Comparison of ENCODE assay signal across 8 mouse cellular contexts in genomic region chr4:91376317-91376910, GRCm38 (mm10). TPM values are rescaled to one million over a fixed set of nuclear protein-coding genes. Genes with fewer than 3 reads are reported as not detected.
DNase-seq lines count a peak whose midpoint lies in the region; ATAC-seq and TF ChIP-seq lines count a peak whose summit lies in the region.

No protein-coding gene starts in this region.

- TF ChIP-seq CTCF in stomach, postnatal 0 days (IDR thresholded peaks at IDR 0.05; ENCODE audit: low read depth): no peak

- no peaks in the 10 kb centered on the region for H3K36me3 ChIP-seq in forebrain, embryonic 12.5 days (replicated peaks)
- no peaks in the 10 kb centered on the region for H3K36me3 ChIP-seq in heart, embryonic 14.5 days (ENCODE audit: control insufficient read depth, insufficient read depth, low read length)
- no peaks in the 10 kb centered on the region for H3K36me3 ChIP-seq in kidney, embryonic 16.5 days (ENCODE audit: insufficient read depth, low read length)
- no peaks in the 10 kb centered on the region for H3K36me3 ChIP-seq in limb, embryonic 14.5 days (ENCODE audit: control insufficient read depth, insufficient read depth, low read length)
- no peaks in the 10 kb centered on the region for H3K36me3 ChIP-seq in midbrain, embryonic 15.5 days (replicated peaks)
- no peaks in the 10 kb centered on the region for H3K36me3 ChIP-seq in stomach, postnatal 0 days (ENCODE audit: control insufficient read depth, insufficient read depth, low read length)

- H3K9me3 ChIP-seq in forebrain, embryonic 12.5 days: no peaks in the 10 kb centered on the region
- no peaks in the 10 kb centered on the region for H3K9me3 ChIP-seq in heart, embryonic 14.5 days (ENCODE audit: control insufficient read depth, low read length)
- no peaks in the 10 kb centered on the region for H3K9me3 ChIP-seq in kidney, embryonic 16.5 days (ENCODE audit: low read length)
- no peaks in the 10 kb centered on the region for H3K9me3 ChIP-seq in limb, embryonic 14.5 days (ENCODE audit: control insufficient read depth, low read length)
- H3K9me3 ChIP-seq in midbrain, embryonic 15.5 days: no peaks in the 10 kb centered on the region
- H3K9me3 ChIP-seq in stomach, postnatal 0 days (ENCODE audit: control insufficient read depth, low read length): no peaks in the 10 kb centered on the region

- H3K27me3 ChIP-seq in forebrain, embryonic 12.5 days: peaks cover 27% of the 10 kb centered on the region
- H3K27me3 ChIP-seq in heart, embryonic 14.5 days (ENCODE audit: control insufficient read depth, insufficient read depth, low read length): peaks cover 55% of the 10 kb centered on the region
- H3K27me3 ChIP-seq in kidney, embryonic 16.5 days (ENCODE audit: insufficient read depth, low read length): peaks cover 56% of the 10 kb centered on the region
- peaks cover 55% of the 10 kb centered on the region for H3K27me3 ChIP-seq in limb, embryonic 14.5 days (ENCODE audit: control insufficient read depth, insufficient read depth, low read length)
- H3K27me3 ChIP-seq in midbrain, embryonic 15.5 days (replicated peaks): no peaks in the 10 kb centered on the region
- H3K27me3 ChIP-seq in stomach, postnatal 0 days (ENCODE audit: control insufficient read depth, insufficient read depth, low read length): peaks cover 12% of the 10 kb centered on the region; the same call in 1 of the 2 replicates

- peak; percentile 60 for ATAC-seq in CD4-positive, CD25-positive, alpha-beta regulatory T cell, adult 4 months
- ATAC-seq in forebrain, embryonic 12.5 days (ENCODE audit: low FRiP score): peak; percentile 93
- ATAC-seq in heart, embryonic 14.5 days (ENCODE audit: insufficient number of reproducible peaks, insufficient read depth, low FRiP score, low read depth): peak; percentile 96
- peak; percentile 98 for ATAC-seq in kidney, embryonic 16.5 days (ENCODE audit: low FRiP score, low TSS enrichment)
- ATAC-seq in limb, embryonic 14.5 days (ENCODE audit: low FRiP score, low read depth): peak; percentile 98
- ATAC-seq in midbrain, embryonic 15.5 days (replicated peaks): peak; percentile 94
- peak; percentile 98 for ATAC-seq in stomach, postnatal 0 days (ENCODE audit: low FRiP score, low TSS enrichment)

- peak; percentile 43 for DNase-seq in c-Kit-positive CD71-positive TER-119-positive erythroid progenitor cells, embryonic 14.5 days (ENCODE audit: low spot score)
- DNase-seq in limb, embryonic 14.5 days (ENCODE audit: low spot score): peak; percentile 99
- peak; percentile 92 for DNase-seq in stomach, postnatal 0 days (ENCODE audit: low spot score)

- H3K27ac ChIP-seq in forebrain, embryonic 12.5 days: peak overlapping the region; percentile 81
- H3K27ac ChIP-seq in heart, embryonic 14.5 days (replicated peaks in 1 of 2; ENCODE audit: control insufficient read depth in 1 of 2, insufficient read depth in 1 of 2, low read depth in 2 of 2, low read length in 2 of 2): no peak overlapping the region
- H3K27ac ChIP-seq in kidney, embryonic 16.5 days (ENCODE audit: low read length): no peak overlapping the region
- H3K27ac ChIP-seq in limb, embryonic 14.5 days (replicated peaks; ENCODE audit: low read depth, low read length): no peak overlapping the region
- peak overlapping the region; percentile 95 for H3K27ac ChIP-seq in midbrain, embryonic 15.5 days
- H3K27ac ChIP-seq in stomach, postnatal 0 days (replicated peaks): no peak overlapping the region

- H3K4me3 ChIP-seq in forebrain, embryonic 12.5 days (replicated peaks): peak overlapping the region; percentile 72
- peak overlapping the region; percentile 56 to 67 for H3K4me3 ChIP-seq in heart, embryonic 14.5 days (ENCODE audit: control insufficient read depth in 1 of 2, insufficient read depth in 1 of 2, low read depth in 1 of 2, low read length in 2 of 2)
- peak overlapping the region; percentile 59 for H3K4me3 ChIP-seq in kidney, embryonic 16.5 days (ENCODE audit: low read length)
- H3K4me3 ChIP-seq in limb, embryonic 14.5 days (replicated peaks; ENCODE audit: low read length): peak overlapping the region; percentile 42
- H3K4me3 ChIP-seq in midbrain, embryonic 15.5 days: peak overlapping the region; percentile 71
- H3K4me3 ChIP-seq in stomach, postnatal 0 days (ENCODE audit: low read depth, low read length): peak overlapping the region; percentile 37

- TF ChIP-seq POLR2A in limb, embryonic 14.5 days (IDR thresholded peaks at IDR 0.05; ENCODE audit: borderline replicate concordance, extremely low read depth, insufficient read depth, insufficient read length): peak; percentile 76; the same call in 1 of the 2 replicates

- peaks cover 43% of the 10 kb centered on the region for H3K4me1 ChIP-seq in forebrain, embryonic 12.5 days
- peaks cover 6 to 16% of the 10 kb centered on the region in 2 experiments; a peak in 3 of 4 replicates for H3K4me1 ChIP-seq in heart, embryonic 14.5 days (ENCODE audit: control insufficient read depth in 2 of 2, insufficient read depth in 2 of 2, low read length in 2 of 2)
- peaks cover 22% of the 10 kb centered on the region for H3K4me1 ChIP-seq in kidney, embryonic 16.5 days (ENCODE audit: insufficient read depth, low read length)
- peaks cover 9% of the 10 kb centered on the region; the same call in 1 of the 2 replicates for H3K4me1 ChIP-seq in limb, embryonic 14.5 days (ENCODE audit: control insufficient read depth, insufficient read depth, low read length)
- H3K4me1 ChIP-seq in midbrain, embryonic 15.5 days: peaks cover 33% of the 10 kb centered on the region
- H3K4me1 ChIP-seq in stomach, postnatal 0 days (replicated peaks; ENCODE audit: control insufficient read depth, insufficient read depth): 0 out of 2 replicates have a peak, but pooled peaks cover 5% of the 10 kb centered on the region

- peak overlapping the region; percentile 78 for H3K9ac ChIP-seq in forebrain, embryonic 12.5 days
- H3K9ac ChIP-seq in heart, embryonic 14.5 days (ENCODE audit: low read length): peak overlapping the region; percentile 28; the same call in 1 of the 2 replicates
- 0 out of 2 replicates have a peak overlapping the region, but pooled peaks have one; percentile 24 for H3K9ac ChIP-seq in kidney, embryonic 16.5 days (replicated peaks; ENCODE audit: low read length)
- H3K9ac ChIP-seq in limb, embryonic 14.5 days (ENCODE audit: low read depth, low read length, severe bottlenecking): peak overlapping the region; percentile 13; the same call in 1 of the 2 replicates
- H3K9ac ChIP-seq in midbrain, embryonic 15.5 days: peak overlapping the region; percentile 96
- no peak overlapping the region for H3K9ac ChIP-seq in stomach, postnatal 0 days (ENCODE audit: low read length)

- H3K4me2 ChIP-seq in forebrain, embryonic 12.5 days: peak overlapping the region; percentile 98
- H3K4me2 ChIP-seq in heart, embryonic 14.5 days (ENCODE audit: low read length): peak overlapping the region; percentile 82
- peak overlapping the region; percentile 68 for H3K4me2 ChIP-seq in kidney, embryonic 16.5 days (replicated peaks; ENCODE audit: low read depth, low read length)
- peak overlapping the region; percentile 75 for H3K4me2 ChIP-seq in limb, embryonic 14.5 days (replicated peaks; ENCODE audit: low read depth, low read length, severe bottlenecking)
- H3K4me2 ChIP-seq in midbrain, embryonic 15.5 days: peak overlapping the region; percentile 88
- peak overlapping the region; percentile 51 for H3K4me2 ChIP-seq in stomach, postnatal 0 days (replicated peaks; ENCODE audit: low read depth)

- WGBS in forebrain, embryonic 12.5 days: under 1% methylated on average over 28 of the region's 28 CpGs
- under 1% methylated on average over 28 of the region's 28 CpGs for WGBS in heart, embryonic 14.5 days
- under 1% methylated on average over 28 of the region's 28 CpGs for WGBS in kidney, embryonic 16.5 days
- under 1% methylated on average over 28 of the region's 28 CpGs for WGBS in limb, embryonic 14.5 days
- under 1% methylated on average over 28 of the region's 28 CpGs for WGBS in midbrain, embryonic 15.5 days
- WGBS in stomach, postnatal 0 days: under 1% methylated on average over 28 of the region's 28 CpGs

- TF ChIP-seq EP300 in stomach, postnatal 0 days (optimal IDR thresholded peaks at IDR 0.05): no peak

RNA-seq across cellular contexts. Expression of gene Elavl2, which starts 24.2 kb away (rescaled TPM):
- under 1 TPM in 1 of 2 experiments, not detected in 1; 0.12 TPM for polyA plus RNA-seq in CD4-positive, CD25-positive, alpha-beta regulatory T cell, adult 4 months (2017; shearing (Covaris generic))
- 94.7 and 103 TPM in 2 replicates for polyA plus RNA-seq in forebrain, embryonic 12.5 days (2016; fragmentation: Nextera tagmentation; extraction: Ambion mirVana)
- polyA plus RNA-seq in heart, embryonic 14.5 days (2014; fragmentation: Nextera tagmentation; extraction: Ambion mirVana): 2.0 and 3.2 TPM in 2 replicates
- 2.2 and 3.3 TPM in 2 replicates for polyA plus RNA-seq in kidney, embryonic 16.5 days (2015; fragmentation: Nextera tagmentation; extraction: Ambion mirVana)
- 1.6 and 1.7 TPM in 2 replicates for polyA plus RNA-seq in limb, embryonic 14.5 days (2012; rRNA removed)
- 2.0 and 2.3 TPM in 2 replicates for polyA plus RNA-seq in limb, embryonic 14.5 days (2014; fragmentation: Nextera tagmentation; extraction: Ambion mirVana)
- polyA plus RNA-seq in midbrain, embryonic 15.5 days (2015; fragmentation: Nextera tagmentation; extraction: Ambion mirVana): 132 and 142 TPM in 2 replicates
- polyA plus RNA-seq in stomach, postnatal 0 days (2015; fragmentation: Nextera tagmentation; extraction: Ambion mirVana): 1.5 and 1.9 TPM in 2 replicates

Comparison
In these comparisons a context has a peak if more than half of its experiments do, and no peak if none do; other contexts are left out.
1. DNase-seq: peak in every context shown above with its lines; median percentile 99 in limb, embryonic 14.5 days; 92 in stomach, postnatal 0 days; 43 in c-Kit-positive CD71-positive TER-119-positive erythroid progenitor cells, embryonic 14.5 days.
2. H3K27ac ChIP-seq: peak in forebrain, embryonic 12.5 days (single experiment) and midbrain, embryonic 15.5 days (single experiment); none in heart, embryonic 14.5 days (0 of 2), kidney, embryonic 16.5 days (single experiment), limb, embryonic 14.5 days (single experiment) and stomach, postnatal 0 days (single experiment).
3. RNA of gene Elavl2, which starts 24.2 kb away (polyA plus RNA-seq): 132 to 142 TPM in midbrain, embryonic 15.5 days and 94.7 to 103 TPM in forebrain, embryonic 12.5 days; 2.0 to 3.2 TPM in heart, embryonic 14.5 days, 2.2 to 3.3 TPM in kidney, embryonic 16.5 days, 1.6 to 2.3 TPM in limb, embryonic 14.5 days, 1.5 to 1.9 TPM in stomach, postnatal 0 days and 0.12 TPM in CD4-positive, CD25-positive, alpha-beta regulatory T cell, adult 4 months; every median in the first group is over 10 times any median in the second.
4. Peak in every context shown above with its lines, with median percentiles within 50 percentile points of each other: ATAC-seq, H3K4me2 ChIP-seq and H3K4me3 ChIP-seq.